8 mouse cellular contexts compared by ENCODE assay signal in genomic region chr9:21424631-21425555, GRCm38 (mm10). TPM values are rescaled to one million over a fixed set of nuclear protein-coding genes. Genes with fewer than 3 reads are reported as not detected.
DNase-seq lines count a peak whose midpoint lies in the region; ATAC-seq and TF ChIP-seq lines count a peak whose summit lies in the region.

Gene Dnm2 (plus strand): TSS chr9:21424908.

- TF ChIP-seq CTCF in G1E (IDR thresholded peaks at IDR 0.05; ENCODE audit: low read depth, low read length) = no peak
- no peak; the same call in 1 of the 2 replicates for TF ChIP-seq CTCF in layer of hippocampus, adult 2 months (conservative IDR thresholded peaks at IDR 0.05)
- no peak for TF ChIP-seq CTCF in lung, embryonic 14.5 days (IDR thresholded peaks at IDR 0.05; ENCODE audit: low read depth)
- no peak for TF ChIP-seq CTCF in olfactory bulb, adult 2 months (IDR thresholded peaks at IDR 0.05; ENCODE audit: insufficient read depth, low read depth, low read length)
- TF ChIP-seq CTCF in thymus, adult 2 months (IDR thresholded peaks at IDR 0.05; ENCODE audit: borderline replicate concordance, control insufficient read depth, extremely low read depth, insufficient read depth, low read length, poor library complexity) = peak; percentile 20; the same call in 1 of the 2 replicates

- WGBS in forebrain, embryonic 16.5 days = 1% methylated on average over 81 of the region's 82 CpGs
- WGBS in lung, embryonic 14.5 days = under 1% methylated on average over 74 of the region's 82 CpGs
- WGBS in olfactory bulb, adult 2 months = under 1% methylated on average over 82 of the region's 82 CpGs
- WGBS in thymus, adult 2 months = under 1% methylated on average over 82 of the region's 82 CpGs

- H3K27ac ChIP-seq in forebrain, embryonic 16.5 days (ENCODE audit: low read length) = peak within 1 kb of the TSS; percentile 73
- peak within 1 kb of the TSS; percentile 95 for H3K27ac ChIP-seq in layer of hippocampus, adult 2 months
- peak within 1 kb of the TSS; percentile 84 for H3K27ac ChIP-seq in lung, embryonic 14.5 days (ENCODE audit: low read depth)
- peak within 1 kb of the TSS; percentile 53 for H3K27ac ChIP-seq in olfactory bulb, adult 2 months (ENCODE audit: insufficient read depth, low read depth, low read length)
- no peak within 1 kb of the TSS; the same call in none of the 2 replicates for H3K27ac ChIP-seq in thymus, adult 2 months (ENCODE audit: control insufficient read depth, insufficient read depth, low read length)

- peak; percentile 100 for DNase-seq in G1E (ENCODE audit: low spot score)
- DNase-seq in cerebellum, adult 18-20 months = peak; percentile 97 to 98
- peak; percentile 96 to 98 for DNase-seq in heart, postnatal 36 days
- peak; percentile 100 for DNase-seq in layer of hippocampus, adult 2 months (ENCODE audit: low spot score in 2 of 2)
- DNase-seq in lung, embryonic 14.5 days = peak; percentile 100
- peak; percentile 98 for DNase-seq in thymus, adult 2 months

- peak; percentile 86 for TF ChIP-seq POLR2A in olfactory bulb, adult 2 months (IDR thresholded peaks at IDR 0.05; ENCODE audit: insufficient read depth, low read depth, low read length)
- peak; percentile 93 for TF ChIP-seq POLR2A in thymus, adult 2 months (IDR thresholded peaks at IDR 0.05; ENCODE audit: control insufficient read depth, extremely low read depth, insufficient read depth, low read length, poor library complexity)

- H3K4me1 ChIP-seq in G1E (ENCODE audit: insufficient read depth, low read depth, low read length) = peaks cover 56% of the 10 kb centered on the region
- peaks cover 32% of the 10 kb centered on the region for H3K4me1 ChIP-seq in forebrain, embryonic 16.5 days (replicated peaks; ENCODE audit: control insufficient read depth, insufficient read depth, low read length)
- peaks cover 14% of the 10 kb centered on the region for H3K4me1 ChIP-seq in lung, embryonic 14.5 days (ENCODE audit: insufficient read depth)
- peaks cover 18% of the 10 kb centered on the region for H3K4me1 ChIP-seq in olfactory bulb, adult 2 months (ENCODE audit: control insufficient read depth, insufficient read depth, low read length)
- H3K4me1 ChIP-seq in thymus, adult 2 months (replicated peaks; ENCODE audit: control insufficient read depth, insufficient read depth, low read length) = peaks cover 42% of the 10 kb centered on the region

- H3K27me3 ChIP-seq in G1E (ENCODE audit: insufficient read depth, low read length) = no peaks in the 10 kb centered on the region
- no peaks in the 10 kb centered on the region for H3K27me3 ChIP-seq in forebrain, embryonic 16.5 days (replicated peaks; ENCODE audit: control insufficient read depth, insufficient read depth, low read length)
- no peaks in the 10 kb centered on the region for H3K27me3 ChIP-seq in lung, embryonic 14.5 days (ENCODE audit: insufficient read depth, low read length)
- H3K27me3 ChIP-seq in thymus, adult 2 months (ENCODE audit: control insufficient read depth, insufficient read depth, low read length) = no peaks in the 10 kb centered on the region

- H3K4me2 ChIP-seq in forebrain, embryonic 16.5 days (ENCODE audit: low read length) = peak within 1 kb of the TSS; percentile 66
- H3K4me2 ChIP-seq in lung, embryonic 14.5 days = peak within 1 kb of the TSS; percentile 93

- peaks cover 65% of the 10 kb centered on the region for H3K36me3 ChIP-seq in G1E (replicated peaks)
- peaks cover 3% of the 10 kb centered on the region; the same call in 1 of the 2 replicates for H3K36me3 ChIP-seq in forebrain, embryonic 16.5 days (ENCODE audit: control insufficient read depth, insufficient read depth)
- peaks cover 13% of the 10 kb centered on the region; the same call in 1 of the 2 replicates for H3K36me3 ChIP-seq in lung, embryonic 14.5 days (ENCODE audit: insufficient read depth)
- H3K36me3 ChIP-seq in thymus, adult 2 months (ENCODE audit: control insufficient read depth, insufficient read depth, low read length) = no peaks in the 10 kb centered on the region

- H3K9ac ChIP-seq in forebrain, embryonic 16.5 days (replicated peaks; ENCODE audit: low read depth, low read length) = peak within 1 kb of the TSS; percentile 84
- H3K9ac ChIP-seq in lung, embryonic 14.5 days = peak within 1 kb of the TSS; percentile 70

- no peaks in the 10 kb centered on the region for H3K9me3 ChIP-seq in G1E (replicated peaks)
- H3K9me3 ChIP-seq in forebrain, embryonic 16.5 days (ENCODE audit: control insufficient read depth, low read length) = no peaks in the 10 kb centered on the region
- no peaks in the 10 kb centered on the region for H3K9me3 ChIP-seq in lung, embryonic 14.5 days (ENCODE audit: low read depth, low read length)

- intact Hi-C loops in heart, postnatal 36 days (cut with DNase I) = no loop called here

- peak; percentile 96 for ATAC-seq in G1E (ENCODE audit: extremely low read depth, insufficient number of reproducible peaks, low FRiP score, poor library complexity, severe bottlenecking)
- ATAC-seq in forebrain, embryonic 16.5 days = peak; percentile 99
- peak; percentile 99 for ATAC-seq in lung, embryonic 14.5 days (ENCODE audit: insufficient read depth)

- peak within 1 kb of the TSS; percentile 98 for H3K4me3 ChIP-seq in G1E (ENCODE audit: low read depth, low read length)
- H3K4me3 ChIP-seq in forebrain, embryonic 16.5 days (replicated peaks; ENCODE audit: low read length) = peak within 1 kb of the TSS; percentile 92
- H3K4me3 ChIP-seq in layer of hippocampus, adult 2 months = peak within 1 kb of the TSS; percentile 100
- H3K4me3 ChIP-seq in lung, embryonic 14.5 days (ENCODE audit: low read depth, low read length) = peak within 1 kb of the TSS; percentile 69
- H3K4me3 ChIP-seq in olfactory bulb, adult 2 months (ENCODE audit: insufficient read depth, low read depth, low read length) = peak within 1 kb of the TSS; percentile 98
- H3K4me3 ChIP-seq in thymus, adult 2 months (ENCODE audit: control insufficient read depth, insufficient read depth, low read length) = peak within 1 kb of the TSS; percentile 72

RNA-seq across cellular contexts. Expression of gene Dnm2, which starts in this region (rescaled TPM):
- total RNA-seq in G1E (2014; fragmentation: Nextera tagmentation) (193 and 214 TPM in 2 replicates), G1E (2017) (72.7 and 74.3 TPM in 2 replicates)
- polyA plus RNA-seq in G1E (2012) = 427 and 533 TPM in 2 replicates
- 76.1 and 82.5 TPM in 2 replicates for polyA plus RNA-seq in forebrain, embryonic 16.5 days (2015; fragmentation: Nextera tagmentation; extraction: Ambion mirVana)
- 10 to 100 TPM; 63.9 to 72.4 TPM for total RNA-seq in heart, postnatal 36 days (2021)
- 10 to 100 TPM; 58.0 to 69.6 TPM for total RNA-seq in layer of hippocampus, adult 2 months (2021)
- 67.9 and 71.8 TPM in 2 replicates for polyA plus RNA-seq in lung, embryonic 14.5 days (2014; fragmentation: Nextera tagmentation; extraction: Ambion mirVana)
- polyA plus RNA-seq in olfactory bulb, adult 2 months (2012; ENCODE audit: insufficient read depth, insufficient read length, low replicate concordance, missing spikeins) = 371 TPM in 1 of 2 replicates, not detected in the other
- polyA plus RNA-seq in thymus, adult 2 months (2012; rRNA removed) = 374 and 422 TPM in 2 replicates
